Mouse (Mus musculus) hindbrain, embryonic 10.5 days (tissue): ENCODE measurements around the gene Tmem182. TPM values are rescaled to one million over a fixed set of nuclear protein-coding genes. Genes with fewer than 3 reads are reported as not detected.

Experiments
- DNase-seq: peaks from one replicate; pipeline ENCODE4 v3.0.0-alpha.2; 2017; ENCODE audit warnings: low spot score
- H3K27ac ChIP-seq: fragments of 300-500 bp; sonication (generic); 2 replicates; pipeline ENCODE4 v1.5.1; 2016; ENCODE audit warnings: mild to moderate bottlenecking, moderate library complexity
- H3K27me3 ChIP-seq: fragments of 300-500 bp; sonication (generic); 2 replicates; pipeline ENCODE4 v1.6.1; 2016; ENCODE audit warnings: mild to moderate bottlenecking; ENCODE audit not compliant: poor library complexity, insufficient read depth, severe bottlenecking
- H3K36me3 ChIP-seq: fragments of 300-500 bp; sonication (generic); 2 replicates; pipeline ENCODE4 v1.6.1; 2016; ENCODE audit warnings: mild to moderate bottlenecking, moderate library complexity
- H3K4me1 ChIP-seq: fragments of 300-500 bp; sonication (generic); replicated peaks from 2 replicates; pipeline ENCODE4 v1.6.1; 2016; ENCODE audit warnings: mild to moderate bottlenecking
- H3K4me3 ChIP-seq: fragments of 300-500 bp; sonication (generic); 2 replicates; pipeline ENCODE4 v1.5.1; 2016; ENCODE audit warnings: mild to moderate bottlenecking, moderate library complexity
- H3K9me3 ChIP-seq: fragments of 300-500 bp; sonication (generic); 2 replicates; pipeline ENCODE4 v1.6.1; 2016; ENCODE audit warnings: mild to moderate bottlenecking, moderate library complexity
- WGBS: fragments of 180-500 bp; shearing (Covaris S2); methylation state at CpG from one replicate; pipeline ENCODE4 v1.1.7; 2016; 5-methylcytosine and 5-hydroxymethylcytosine counted together
- polyA plus RNA-seq: library from polyadenylated mRNA; unstranded; fragments of >200 nt; fragmentation: Nextera tagmentation; extraction: Ambion mirVana; gene quantifications from 2 replicates; pipeline ENCODE4 v1.2.1, GENCODE M21; 2016

The Tmem182 gene
- polyA plus RNA-seq, 1 experiment from 2014 or later, result not detected

- Histone ChIP-seq H3K36me3 (no peaks in the 10 kb centered on the region), H3K4me1 (peaks cover 17% of the 10 kb centered on the region), H3K27me3 (no peaks in the 10 kb centered on the region), H3K4me3 (no peak overlapping the region), H3K9me3 (no peaks in the 10 kb centered on the region), H3K27ac (0 out of 2 replicates have a peak overlapping the region, but pooled peaks have one; percentile 2)
- no peak for DNase-seq
- 66% methylated on average over 2 of the region's 2 CpGs for WGBS
These were observed 78.5 kb downstream of the Tmem182 start for GRCm38 (mm10) chr1:40883856-40884255.

- no peaks in the 10 kb centered on the region for H3K9me3 ChIP-seq
- 74% methylated on average over 6 of the region's 6 CpGs for WGBS
- H3K27ac ChIP-seq, result no peak overlapping the region
- H3K36me3 ChIP-seq, result no peaks in the 10 kb centered on the region
- peaks cover 15% of the 10 kb centered on the region for H3K4me1 ChIP-seq
- no peaks in the 10 kb centered on the region for H3K27me3 ChIP-seq
- no peak for DNase-seq
- H3K4me3 ChIP-seq, result no peak overlapping the region
These were observed 79.5 kb downstream of the Tmem182 start for GRCm38 (mm10) chr1:40884943-40885342.

GRCm38 (mm10) chr1:40887673-40888072 is 82.3 kb downstream of the Tmem182 start:
- WGBS, result 45% methylated on average over 12 of the region's 12 CpGs
- Histone ChIP-seq H3K9me3 (no peaks in the 10 kb centered on the region), H3K4me1 (peaks cover 18% of the 10 kb centered on the region; the same call in 1 of the 2 replicates), H3K27me3 (no peaks in the 10 kb centered on the region), H3K27ac (no peak overlapping the region), H3K4me3 (no peak overlapping the region), H3K36me3 (no peaks in the 10 kb centered on the region)
- DNase-seq, result peak; percentile 60

GRCm38 (mm10) chr1:40888396-40889040 is 83.1 kb downstream of the Tmem182 start:
- H3K36me3 ChIP-seq, result no peaks in the 10 kb centered on the region
- H3K27me3 ChIP-seq, result no peaks in the 10 kb centered on the region
- 91% methylated on average over 8 of the region's 8 CpGs for WGBS
- no peaks in the 10 kb centered on the region for H3K9me3 ChIP-seq
- DNase-seq, result no peak
- no peak overlapping the region for H3K27ac ChIP-seq
- H3K4me1 ChIP-seq, result peaks cover 14% of the 10 kb centered on the region; the same call in 1 of the 2 replicates
- H3K4me3 ChIP-seq, result no peak overlapping the region

GRCm38 (mm10) chr1:40889617-40890016 is 84.2 kb downstream of the Tmem182 start:
- 90% methylated on average over 14 of the region's 14 CpGs for WGBS
- H3K9me3 ChIP-seq, result no peaks in the 10 kb centered on the region
- no peak overlapping the region for H3K4me3 ChIP-seq
- DNase-seq, result no peak
- peaks cover 9% of the 10 kb centered on the region; the same call in 1 of the 2 replicates for H3K4me1 ChIP-seq
- no peak overlapping the region for H3K27ac ChIP-seq
- H3K27me3 ChIP-seq, result no peaks in the 10 kb centered on the region
- H3K36me3 ChIP-seq, result no peaks in the 10 kb centered on the region

- H3K4me1 ChIP-seq, result peaks cover 9% of the 10 kb centered on the region; the same call in 1 of the 2 replicates
- H3K9me3 ChIP-seq, result no peaks in the 10 kb centered on the region
- H3K4me3 ChIP-seq, result no peak overlapping the region
- WGBS, result 66% methylated on average over 8 of the region's 8 CpGs
- peak overlapping the region; percentile 40; the same call in 1 of the 2 replicates for H3K27ac ChIP-seq
- H3K36me3 ChIP-seq, result no peaks in the 10 kb centered on the region
- DNase-seq, result no peak
- H3K27me3 ChIP-seq, result no peaks in the 10 kb centered on the region
These were observed 84.8 kb downstream of the Tmem182 start for GRCm38 (mm10) chr1:40890246-40890645.

- Histone ChIP-seq H3K27ac (no peak overlapping the region), H3K4me1 (no peaks in the 10 kb centered on the region), H3K9me3 (no peaks in the 10 kb centered on the region), H3K27me3 (no peaks in the 10 kb centered on the region), H3K4me3 (no peak overlapping the region), H3K36me3 (no peaks in the 10 kb centered on the region)
- no peak for DNase-seq
These were observed 98.3 kb downstream of the Tmem182 start for GRCm38 (mm10) chr1:40903712-40904111.

Other genes with a start within 250 kb of the Tmem182 start
- not detected in 2 replicates for gene Slc9a4, start 225.5 kb upstream of the Tmem182 start, polyA plus RNA-seq
- gene Slc9a2, start 125.0 kb upstream of the Tmem182 start, polyA plus RNA-seq, result 0.04 TPM in 1 of 2 replicates, not detected in the other
- 3.1 and 3.3 TPM in 2 replicates for gene Mfsd9, start 14.9 kb upstream of the Tmem182 start, polyA plus RNA-seq